Mouse (Mus musculus) liver, postnatal 0 days (tissue): ENCODE results near the gene Sox9. TPM values are rescaled to one million over a fixed set of nuclear protein-coding genes. Genes with fewer than 3 reads are reported as not detected.

Experiments
- ATAC-seq: fragments of 200-750 bp; cut with Nextera tagmentation; 2 replicates; pipeline ENCODE4 v1.8.0; 2017; ENCODE audit warnings: mild to moderate bottlenecking, moderate library complexity
- DNase-seq: peaks from one replicate; pipeline ENCODE4 v3.0.0-alpha.2; 2016
- H3K27ac ChIP-seq: fragments of 300-500 bp; sonication (generic); 2 replicates; pipeline ENCODE4 v1.5.1; 2014; ENCODE audit warnings: antibody characterized with exemption, moderate library complexity, mild to moderate bottlenecking, low read depth
- H3K27me3 ChIP-seq: fragments of 300-500 bp; sonication (generic); 2 replicates; pipeline ENCODE4 v1.6.1; 2014; ENCODE audit warnings: low read length, control low read depth, mixed read lengths; ENCODE audit not compliant: insufficient read depth
- H3K36me3 ChIP-seq: fragments of 300-500 bp; sonication (generic); replicated peaks from 2 replicates; pipeline ENCODE4 v1.6.1; 2014; ENCODE audit warnings: mild to moderate bottlenecking, control low read depth, low read length, moderate library complexity, mixed read lengths; ENCODE audit not compliant: insufficient read depth
- H3K4me1 ChIP-seq: fragments of 300-500 bp; sonication (generic); 2 replicates; pipeline ENCODE4 v1.6.1; 2014; ENCODE audit warnings: antibody characterized with exemption, mild to moderate bottlenecking, control low read depth; ENCODE audit not compliant: insufficient read depth
- H3K4me2 ChIP-seq: fragments of 300-500 bp; sonication (generic); 2 replicates; pipeline ENCODE4 v1.6.1; 2014; ENCODE audit warnings: low read depth, mild to moderate bottlenecking, low read length, moderate library complexity, mixed read lengths
- H3K4me3 ChIP-seq: fragments of 300-500 bp; sonication (generic); 2 replicates; pipeline ENCODE4 v1.5.1; 2014; ENCODE audit warnings: low read depth, low read length
- H3K9ac ChIP-seq: fragments of 300-500 bp; sonication (generic); replicated peaks from 2 replicates; pipeline ENCODE4 v1.6.1; 2014; ENCODE audit warnings: mild to moderate bottlenecking, moderate library complexity
- H3K9me3 ChIP-seq: fragments of 300-500 bp; sonication (generic); 2 replicates; pipeline ENCODE4 v1.6.1; 2016; ENCODE audit warnings: mild to moderate bottlenecking, control low read depth, low read length, mixed read lengths
- CTCF ChIP-seq: sonication (generic); IDR thresholded peaks from 2 replicates; pipeline ENCODE4 v1.5.1; 2016; ENCODE audit warnings: antibody characterized with exemption, low read depth
- EP300 ChIP-seq: IDR thresholded peaks from 2 replicates; pipeline ENCODE4 v1.6.1; 2016; ENCODE audit warnings: antibody characterized with exemption, low read depth, mild to moderate bottlenecking
- whole genome bisulfite sequencing: fragments of 180-500 bp; shearing (Covaris S2); extraction: QIAGEN DNeasy Blood & Tissue Kit; methylation state at CpG from one replicate; pipeline ENCODE4 v1.1.7; 2014; ENCODE audit not compliant: insufficient replicate concordance; 5-methylcytosine and 5-hydroxymethylcytosine counted together
- polyA plus RNA-seq: library from polyadenylated mRNA; unstranded; fragments of >200 nt; fragmentation: Nextera tagmentation; extraction: Ambion mirVana; gene quantifications from 2 replicates; pipeline ENCODE4 v1.2.1, GENCODE M21; 2015

The Sox9 gene
- polyA plus RNA-seq, 1 experiment from 2014 or later = 2.5 TPM

DNA sequence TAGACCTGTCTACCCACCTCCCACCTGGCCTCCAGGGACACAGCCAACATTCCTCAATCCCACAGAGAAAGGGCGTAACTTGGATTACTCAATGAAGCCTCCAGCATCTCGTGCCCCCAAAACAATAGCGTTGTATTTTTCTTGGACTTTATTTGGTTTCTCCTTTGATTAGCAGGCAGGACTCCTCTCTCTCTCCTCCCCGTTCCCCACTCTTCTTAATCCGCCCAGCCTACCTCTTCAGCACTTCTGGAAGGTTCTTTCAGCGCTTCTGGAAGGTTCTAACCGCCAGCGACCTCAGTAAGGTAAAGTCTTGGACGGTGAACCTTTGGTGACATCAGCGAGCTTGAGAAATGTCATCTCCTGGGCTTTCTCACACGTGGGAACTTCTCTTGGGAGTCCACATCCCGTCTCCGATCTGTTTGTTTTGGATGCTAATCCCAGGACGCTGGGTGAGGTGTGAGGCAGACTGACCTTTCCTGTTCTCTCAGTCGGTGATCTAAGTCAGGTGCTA is 14.4 kb upstream of the Sox9 start:
- no peaks in the 10 kb centered on the region for H3K4me1 ChIP-seq
- WGBS = 65% methylated on average over 15 of the region's 15 CpGs
- no peaks in the 10 kb centered on the region for H3K36me3 ChIP-seq
- no peak for TF ChIP-seq EP300
- no peak for TF ChIP-seq CTCF
- no peak overlapping the region for H3K4me2 ChIP-seq
- H3K27ac ChIP-seq = no peak overlapping the region
- DNase-seq (no peak), ATAC-seq (no peak)
- H3K4me3 ChIP-seq = no peak overlapping the region
- H3K9me3 ChIP-seq = no peaks in the 10 kb centered on the region
- no peak overlapping the region for H3K9ac ChIP-seq
- no peaks in the 10 kb centered on the region for H3K27me3 ChIP-seq

- Histone ChIP-seq H3K9ac (no peak overlapping the region), H3K27me3 (peaks cover 10% of the 10 kb centered on the region; the same call in 1 of the 2 replicates), H3K9me3 (no peaks in the 10 kb centered on the region), H3K27ac (no peak overlapping the region), H3K4me2 (no peak overlapping the region), H3K4me1 (no peaks in the 10 kb centered on the region), H3K4me3 (no peak overlapping the region), H3K36me3 (no peaks in the 10 kb centered on the region)
- TF ChIP-seq EP300 (no peak), CTCF (no peak)
- DNase-seq = no peak
- no peak for ATAC-seq
- WGBS = 29% methylated on average over 11 of the region's 11 CpGs
Measured at GRCm38 (mm10) chr11:112772791-112773355, 9.2 kb upstream of the Sox9 start.

DNA sequence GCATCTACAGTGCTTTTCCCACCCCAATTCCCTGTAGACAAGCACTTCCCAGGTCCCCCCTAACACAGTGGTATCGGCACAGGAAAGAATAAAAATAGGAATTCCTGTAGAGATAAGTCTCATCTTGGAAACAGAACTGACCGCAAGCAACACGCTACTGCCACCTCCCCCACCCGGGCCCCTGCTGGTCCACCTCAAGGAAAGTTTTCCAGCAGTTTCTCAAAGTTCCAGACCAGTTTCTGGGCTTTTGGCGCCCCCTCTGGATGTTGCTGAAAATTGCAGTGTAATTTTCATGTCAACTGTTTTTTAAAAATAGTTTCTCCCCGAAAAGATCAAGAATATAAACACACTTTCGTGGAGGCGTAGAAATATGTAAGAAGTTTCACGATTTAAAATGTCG is 2.3 kb upstream of the Sox9 start:
- no peak overlapping the region for H3K4me2 ChIP-seq
- ATAC-seq = no peak
- peak; percentile 23 for DNase-seq
- H3K9me3 ChIP-seq = no peaks in the 10 kb centered on the region
- 3% methylated on average over 10 of the region's 10 CpGs for WGBS
- H3K9ac ChIP-seq = no peak overlapping the region
- no peak overlapping the region for H3K4me3 ChIP-seq
- H3K36me3 ChIP-seq = no peaks in the 10 kb centered on the region
- peaks cover 5% of the 10 kb centered on the region for H3K4me1 ChIP-seq
- peaks cover 71% of the 10 kb centered on the region for H3K27me3 ChIP-seq
- no peak overlapping the region for H3K27ac ChIP-seq
- TF ChIP-seq EP300 = no peak
- TF ChIP-seq CTCF = peak; percentile 61

- Histone ChIP-seq H3K4me2 (no peak overlapping the region), H3K27ac (no peak overlapping the region), H3K9me3 (no peaks in the 10 kb centered on the region), H3K27me3 (peaks cover 78% of the 10 kb centered on the region), H3K4me3 (no peak overlapping the region), H3K36me3 (no peaks in the 10 kb centered on the region), H3K4me1 (peaks cover 5% of the 10 kb centered on the region), H3K9ac (no peak overlapping the region)
- 7% methylated on average over 19 of the region's 19 CpGs for WGBS
- ATAC-seq (no peak), DNase-seq (no peak)
- no peak for TF ChIP-seq CTCF
- no peak for TF ChIP-seq EP300
Measured at GRCm38 (mm10) chr11:112780394-112780920, 1.6 kb upstream of the Sox9 start.

- WGBS = 1% methylated on average over 49 of the region's 49 CpGs
- Histone ChIP-seq H3K27ac (no peak overlapping the region), H3K4me2 (peak overlapping the region; percentile 71), H3K36me3 (no peaks in the 10 kb centered on the region), H3K27me3 (peaks cover 80% of the 10 kb centered on the region), H3K9me3 (no peaks in the 10 kb centered on the region), H3K9ac (no peak overlapping the region), H3K4me3 (peak overlapping the region; percentile 55), H3K4me1 (peaks cover 5% of the 10 kb centered on the region)
- no peak for TF ChIP-seq EP300
- TF ChIP-seq CTCF = no peak
- DNase-seq = peak; percentile 24
- ATAC-seq = peak; percentile 43; the same call in 1 of the 2 replicates
Measured at GRCm38 (mm10) chr11:112781035-112781911, 751 bp upstream of the Sox9 start.
